Comparison of ENCODE assay signal across 12 mouse cellular contexts in the genomic region with DNA sequence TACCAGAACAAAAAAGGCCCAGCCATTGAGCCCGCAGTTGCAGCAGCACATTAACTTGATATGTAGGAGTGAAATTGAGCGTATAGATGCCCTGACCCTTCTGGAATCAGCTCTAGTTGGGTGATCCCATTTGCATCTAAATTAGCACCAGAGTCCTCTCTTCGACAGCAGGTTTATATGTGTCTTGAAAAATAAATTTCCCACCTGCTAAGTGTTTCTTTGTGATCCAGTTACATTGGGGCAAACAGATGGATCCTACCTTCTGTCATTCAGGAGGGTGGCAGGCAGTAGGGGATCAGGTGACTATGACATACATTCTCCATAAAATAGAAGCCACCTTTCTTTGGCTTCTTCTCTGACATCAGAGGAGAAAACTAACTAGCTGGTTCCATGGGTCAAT.
"Had no signal": no experiment of that assay in that cellular context is flagged by ENCODE, and none has a peak within 500 bp of the region (broad histone marks: within the 10 kb centered on the region; RNA-seq: fewer than 3 reads in every experiment).

No protein-coding gene starts in this region.

- H3K4me1 ChIP-seq: limb, embryonic 12.5 days; liver, embryonic 13.5 days; neural tube, embryonic 12.5 days had no signal

- H3K4me3 ChIP-seq: limb, embryonic 12.5 days; liver, embryonic 13.5 days; midbrain, embryonic 13.5 days; myocyte; neural tube, embryonic 12.5 days had no signal

- H3K36me3 ChIP-seq: limb, embryonic 12.5 days; liver, embryonic 13.5 days; midbrain, embryonic 13.5 days; neural tube, embryonic 12.5 days had no signal

- H3K27me3 ChIP-seq: liver, embryonic 13.5 days; midbrain, embryonic 13.5 days; neural tube, embryonic 12.5 days had no signal

- H3K27ac ChIP-seq: limb, embryonic 12.5 days; liver, embryonic 13.5 days; midbrain, embryonic 13.5 days; neural tube, embryonic 12.5 days had no signal

- H3K9ac ChIP-seq: limb, embryonic 12.5 days; liver, embryonic 13.5 days; liver, postnatal 0 days; midbrain, embryonic 13.5 days; neural tube, embryonic 12.5 days had no signal

- DNase-seq: kidney, adult 11 months; kidney, postnatal 36 days; layer of hippocampus, adult 9-11 months; liver; liver, embryonic 13.5 days; liver, postnatal 0 days; right cerebral cortex, postnatal 14 days; thymus, postnatal 4 days had no signal

- H3K9me3 ChIP-seq: limb, embryonic 12.5 days; liver, embryonic 13.5 days; midbrain, embryonic 13.5 days; neural tube, embryonic 12.5 days had no signal

- ATAC-seq: liver, postnatal 0 days; midbrain, embryonic 13.5 days had no signal

- H3K4me2 ChIP-seq: limb, embryonic 12.5 days; liver, embryonic 13.5 days; midbrain, embryonic 13.5 days; neural tube, embryonic 12.5 days had no signal
